Mouse (Mus musculus) bone marrow macrophage, adult 2 months (primary cell): Measurements from ENCODE around the gene Ralb.

Experiments used
- CTCF ChIP-seq: IDR thresholded peaks from 2 replicates; pipeline ENCODE4 v1.5.1; 2012; ENCODE audit warnings: low read depth, mild to moderate bottlenecking, low read length, moderate library complexity
- POLR2A ChIP-seq: IDR thresholded peaks from 2 replicates; pipeline ENCODE4 v1.6.1; 2012; ENCODE audit warnings: mild to moderate bottlenecking, low read depth, low read length, borderline replicate concordance

- TF ChIP-seq CTCF (no peak), POLR2A (no peak)
Measured at GRCm38 (mm10) chr1:119544611-119545155, 40.1 kb upstream of the Ralb start.
